Mouse (Mus musculus): ENCODE measurements around the gene Rcor1. TPM values are rescaled to one million over a fixed set of nuclear protein-coding genes. Genes with fewer than 3 reads are reported as not detected.

Gene Rcor1
- total RNA-seq, 1 experiment: 13.0 TPM

DNA sequence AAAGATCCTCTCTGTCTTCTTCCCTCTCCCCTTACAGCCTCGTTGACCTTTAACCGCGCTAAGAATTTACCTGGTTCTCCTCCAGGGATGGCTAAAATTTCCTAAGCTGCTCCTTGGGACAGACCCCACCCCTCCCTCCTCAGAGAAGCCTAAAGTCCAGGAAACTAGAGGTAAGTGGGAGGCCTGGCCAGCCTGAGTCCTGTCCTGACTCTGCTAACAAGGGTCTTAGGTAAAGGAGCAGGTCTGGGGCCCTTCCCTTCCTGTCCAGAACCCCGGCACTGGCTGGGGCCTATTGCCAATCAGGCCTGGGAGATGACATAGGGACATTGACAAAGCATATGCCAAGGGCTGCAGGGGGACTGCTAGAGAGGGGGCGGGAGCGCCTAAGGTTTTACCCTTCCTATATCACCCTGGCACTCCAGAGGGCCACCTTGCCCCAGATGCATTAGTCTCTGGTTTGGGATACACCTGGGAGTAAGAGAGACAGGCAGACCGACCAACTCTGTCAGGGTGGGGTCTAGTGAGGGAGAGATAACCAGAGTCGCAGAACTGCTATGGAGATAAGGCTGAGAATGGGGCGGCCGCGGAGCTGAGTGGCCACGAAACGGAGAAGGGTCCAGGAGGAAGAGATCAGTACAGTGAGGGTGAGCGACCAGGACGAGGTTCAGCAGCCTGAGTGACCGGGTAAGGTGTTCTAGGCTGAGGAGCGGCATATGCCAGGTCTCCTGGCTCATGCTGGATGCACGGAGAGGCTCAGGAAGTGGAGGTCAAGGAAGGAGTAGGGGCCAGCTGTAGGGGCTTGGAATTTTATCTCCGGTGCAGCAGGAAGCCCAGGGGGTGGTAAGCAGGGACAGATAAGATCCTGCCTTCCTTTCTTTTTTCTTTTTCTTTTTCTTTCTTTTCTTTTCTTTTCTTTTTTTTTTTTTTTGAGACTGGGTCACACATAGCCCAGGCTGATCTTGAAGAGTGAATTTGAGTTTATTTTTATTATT is 10.7 kb upstream of the Rcor1 start:
- in situ Hi-C loops (cut with MboI; ENCODE audit: low sequenced_read_pairs in 2 of 2, unreplicated experiment in 2 of 2): no loop called here
- TF ChIP-seq CHD2 (IDR thresholded peaks at IDR 0.05; ENCODE audit: low read depth, low read length) (no peak), ZNF384 (IDR thresholded peaks at IDR 0.05; ENCODE audit: low read depth, low read length) (no peak), HCFC1 (IDR thresholded peaks at IDR 0.05; ENCODE audit: borderline replicate concordance, insufficient read depth, low read length) (no peak), MAFK (IDR thresholded peaks at IDR 0.05; ENCODE audit: insufficient read depth, low read depth, low read length) (no peak), ZC3H11A (IDR thresholded peaks at IDR 0.05; ENCODE audit: borderline replicate concordance, low read depth, low read length) (no peak)

GRCm38 (mm10) chr12:111029291-111029890 is 9.8 kb upstream of the Rcor1 start:
- Histone ChIP-seq H3K4me1 (ENCODE audit: control insufficient read depth in 2 of 2, insufficient read depth in 2 of 2, low read length in 2 of 2, poor library complexity in 1 of 2) (peaks cover 3 to 4% of the 10 kb centered on the region in 2 experiments; a peak in 1 of 4 replicates), H3K27ac (ENCODE audit: insufficient read depth, low read depth, low read length, poor library complexity, severe bottlenecking) (no peak overlapping the region), H3K9me3 (ENCODE audit: control insufficient read depth, insufficient read depth, low read depth, low read length) (no peaks in the 10 kb centered on the region), H3K36me3 (ENCODE audit: control insufficient read depth, insufficient read depth, low read length, poor library complexity, severe bottlenecking) (no peaks in the 10 kb centered on the region), H3K9ac (ENCODE audit: insufficient read depth, low read depth, low read length, poor library complexity, severe bottlenecking) (no peak overlapping the region), H3K4me3 (ENCODE audit: insufficient read depth in 1 of 2, low read depth in 1 of 2, low read length in 2 of 2, poor library complexity in 1 of 2, severe bottlenecking in 1 of 2) (peak overlapping the region in 1 of 2 experiments; percentile 51; a peak in 1 of 4 replicates)
- no peak for DNase-seq (ENCODE audit: low read depth, low spot score)
- no peak for TF ChIP-seq ZNF384 (IDR thresholded peaks at IDR 0.05; ENCODE audit: low read depth, low read length)
- no peak for TF ChIP-seq MAFK (IDR thresholded peaks at IDR 0.05; ENCODE audit: insufficient read depth, low read depth, low read length)
- TF ChIP-seq HCFC1 (IDR thresholded peaks at IDR 0.05; ENCODE audit: borderline replicate concordance, insufficient read depth, low read length): no peak
- no peak for TF ChIP-seq ZC3H11A (IDR thresholded peaks at IDR 0.05; ENCODE audit: borderline replicate concordance, low read depth, low read length)
- no peak for TF ChIP-seq CHD2 (IDR thresholded peaks at IDR 0.05; ENCODE audit: low read depth, low read length)
- in situ Hi-C loops (cut with MboI; ENCODE audit: low sequenced_read_pairs in 2 of 2, unreplicated experiment in 2 of 2): no loop called here

More for the DNA sequence above, 10.7 kb upstream of the Rcor1 start:
- Histone ChIP-seq H3K4me1 (ENCODE audit: control insufficient read depth in 2 of 2, insufficient read depth in 2 of 2, low read length in 2 of 2, poor library complexity in 1 of 2) (peaks cover 3 to 4% of the 10 kb centered on the region in 2 experiments; a peak in 1 of 4 replicates), H3K27ac (ENCODE audit: insufficient read depth, low read depth, low read length, poor library complexity, severe bottlenecking) (no peak overlapping the region), H3K36me3 (ENCODE audit: control insufficient read depth, insufficient read depth, low read length, poor library complexity, severe bottlenecking) (no peaks in the 10 kb centered on the region), H3K9me3 (ENCODE audit: control insufficient read depth, insufficient read depth, low read depth, low read length) (no peaks in the 10 kb centered on the region), H3K9ac (ENCODE audit: insufficient read depth, low read depth, low read length, poor library complexity, severe bottlenecking) (peak overlapping the region; percentile 27; the same call in 1 of the 2 replicates), H3K4me3 (ENCODE audit: insufficient read depth in 1 of 2, low read depth in 1 of 2, low read length in 2 of 2, poor library complexity in 1 of 2, severe bottlenecking in 1 of 2) (peak overlapping the region; percentile 50 to 51)
- DNase-seq (ENCODE audit: low read depth, low spot score): no peak

GRCm38 (mm10) chr12:111032839-111033238 is 6.3 kb upstream of the Rcor1 start:
- Histone ChIP-seq H3K9me3 (ENCODE audit: control insufficient read depth, insufficient read depth, low read depth, low read length) (no peaks in the 10 kb centered on the region), H3K4me1 (ENCODE audit: control insufficient read depth in 2 of 2, insufficient read depth in 2 of 2, low read length in 2 of 2, poor library complexity in 1 of 2) (peaks cover 10 to 25% of the 10 kb centered on the region in 2 experiments), H3K4me3 (ENCODE audit: insufficient read depth in 1 of 2, low read depth in 1 of 2, low read length in 2 of 2, poor library complexity in 1 of 2, severe bottlenecking in 1 of 2) (no peak overlapping the region), H3K36me3 (ENCODE audit: control insufficient read depth, insufficient read depth, low read length, poor library complexity, severe bottlenecking) (no peaks in the 10 kb centered on the region), H3K9ac (ENCODE audit: insufficient read depth, low read depth, low read length, poor library complexity, severe bottlenecking) (no peak overlapping the region), H3K27ac (ENCODE audit: insufficient read depth, low read depth, low read length, poor library complexity, severe bottlenecking) (no peak overlapping the region)
- TF ChIP-seq MAFK (IDR thresholded peaks at IDR 0.05; ENCODE audit: insufficient read depth, low read depth, low read length): no peak
- TF ChIP-seq ZNF384 (IDR thresholded peaks at IDR 0.05; ENCODE audit: low read depth, low read length): no peak
- TF ChIP-seq CHD2 (IDR thresholded peaks at IDR 0.05; ENCODE audit: low read depth, low read length): no peak
- no peak for TF ChIP-seq ZC3H11A (IDR thresholded peaks at IDR 0.05; ENCODE audit: borderline replicate concordance, low read depth, low read length)
- no peak for TF ChIP-seq HCFC1 (IDR thresholded peaks at IDR 0.05; ENCODE audit: borderline replicate concordance, insufficient read depth, low read length)
- DNase-seq (ENCODE audit: low read depth, low spot score): no peak
- in situ Hi-C loops (cut with MboI; ENCODE audit: low sequenced_read_pairs in 2 of 2, unreplicated experiment in 2 of 2): no loop called here

DNA sequence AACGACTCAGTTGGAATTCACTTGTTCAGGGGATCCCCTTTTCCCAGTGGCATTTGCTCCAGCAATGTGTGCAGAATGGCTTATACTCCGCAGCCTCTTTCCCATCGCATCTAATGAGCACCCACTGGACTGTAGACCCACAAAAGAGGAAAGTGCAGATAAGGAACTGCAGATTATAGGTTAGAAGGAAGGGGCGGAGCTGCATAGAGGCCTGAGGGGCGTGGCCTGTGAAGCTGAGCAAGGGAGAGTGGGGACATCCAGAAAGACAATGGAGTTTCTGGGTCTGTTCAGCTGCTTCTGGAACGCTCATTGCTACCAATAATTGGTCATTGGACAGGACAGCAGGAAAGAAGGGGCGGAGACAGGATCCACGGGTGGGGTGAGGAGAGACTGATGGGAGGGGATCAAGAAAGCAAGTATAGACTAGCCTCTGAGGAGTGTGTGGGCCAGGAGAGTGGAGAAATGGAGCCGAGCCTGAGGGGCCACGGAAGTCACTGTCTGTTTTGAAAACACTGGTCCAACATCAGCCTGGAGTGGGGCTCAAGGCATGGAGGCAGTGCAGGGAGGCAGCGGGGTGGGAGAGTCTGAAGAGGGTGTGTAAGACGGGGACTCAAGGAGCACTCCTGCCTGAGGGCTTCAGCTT is 3.8 kb upstream of the Rcor1 start:
- no peak for DNase-seq (ENCODE audit: low read depth, low spot score)

More for the DNA sequence above, 3.8 kb upstream of the Rcor1 start:
- Histone ChIP-seq H3K9ac (ENCODE audit: insufficient read depth, low read depth, low read length, poor library complexity, severe bottlenecking) (peak overlapping the region; percentile 23; the same call in 1 of the 2 replicates), H3K4me1 (ENCODE audit: control insufficient read depth in 2 of 2, insufficient read depth in 2 of 2, low read length in 2 of 2, poor library complexity in 1 of 2) (peaks cover 8 to 22% of the 10 kb centered on the region in 2 experiments), H3K27ac (ENCODE audit: insufficient read depth, low read depth, low read length, poor library complexity, severe bottlenecking) (0 out of 2 replicates have a peak overlapping the region, but pooled peaks have one; percentile 40), H3K9me3 (ENCODE audit: control insufficient read depth, insufficient read depth, low read depth, low read length) (no peaks in the 10 kb centered on the region), H3K4me3 (ENCODE audit: insufficient read depth in 1 of 2, low read depth in 1 of 2, low read length in 2 of 2, poor library complexity in 1 of 2, severe bottlenecking in 1 of 2) (peak overlapping the region in 1 of 2 experiments; percentile 53; a peak in 3 of 4 replicates), H3K36me3 (ENCODE audit: control insufficient read depth, insufficient read depth, low read length, poor library complexity, severe bottlenecking) (no peaks in the 10 kb centered on the region)
- in situ Hi-C loops (cut with MboI; ENCODE audit: low sequenced_read_pairs in 2 of 2, unreplicated experiment in 2 of 2): no loop called here
- TF ChIP-seq ZNF384 (IDR thresholded peaks at IDR 0.05; ENCODE audit: low read depth, low read length) (no peak), CHD2 (IDR thresholded peaks at IDR 0.05; ENCODE audit: low read depth, low read length) (no peak), HCFC1 (IDR thresholded peaks at IDR 0.05; ENCODE audit: borderline replicate concordance, insufficient read depth, low read length) (no peak), MAFK (IDR thresholded peaks at IDR 0.05; ENCODE audit: insufficient read depth, low read depth, low read length) (no peak), ZC3H11A (IDR thresholded peaks at IDR 0.05; ENCODE audit: borderline replicate concordance, low read depth, low read length) (no peak)

Measured in ES-E14 (cell line).